Mouse (Mus musculus) kidney, adult 2 months (tissue): ENCODE measurements at regions not wholly inside any gene's neighbourhood (a gene's known extent, or its start where the extent isn't known, plus 50 kb on each side); places are given as distances from the start of the nearest gene placed in this dataset.
"Not testable (repeated sequence)": the region's sequence is repeated elsewhere in the genome, so short reads cannot be mapped to it uniquely, and the experiment has no call there.

ENCODE experiments used
- DNase-seq: peaks from one replicate; pipeline ENCODE4 v3.0.0; 2021
- H3K27ac ChIP-seq: fragments of 200-500 bp; 2 replicates; pipeline ENCODE4 v1.5.1; 2012; ENCODE audit warnings: low read depth, low read length, control low read depth, inconsistent platforms; ENCODE audit not compliant: insufficient read depth
- H3K27me3 ChIP-seq: fragments of 200-500 bp; replicated peaks from 2 replicates; pipeline ENCODE4 v1.6.1; 2012; ENCODE audit warnings: mild to moderate bottlenecking, moderate library complexity, low read length, inconsistent platforms; ENCODE audit not compliant: control insufficient read depth, insufficient read depth
- H3K36me3 ChIP-seq: fragments of 200-500 bp; 2 replicates; pipeline ENCODE4 v1.6.1; 2012; ENCODE audit warnings: mild to moderate bottlenecking, moderate library complexity, low read length, inconsistent platforms; ENCODE audit not compliant: control insufficient read depth, insufficient read depth
- H3K4me1 ChIP-seq: fragments of 200-500 bp; 2 replicates; pipeline ENCODE4 v1.6.1; 2011; ENCODE audit warnings: low read length; ENCODE audit not compliant: control insufficient read depth, insufficient read depth
- H3K4me3 ChIP-seq: fragments of 200-500 bp; 2 replicates; pipeline ENCODE4 v1.5.1; 2011; ENCODE audit warnings: mild to moderate bottlenecking, low read depth, low read length, control low read depth; ENCODE audit not compliant: insufficient read depth
- CTCF ChIP-seq: fragments of 200-500 bp; conservative IDR thresholded peaks from 2 replicates; pipeline ENCODE4 v1.5.1; 2011; ENCODE audit warnings: low read depth, mild to moderate bottlenecking, control low read depth, low read length, moderate library complexity, mixed read lengths; ENCODE audit not compliant: insufficient read depth, insufficient read length
- POLR2A ChIP-seq: fragments of 200-500 bp; IDR thresholded peaks from one replicate; pipeline ENCODE4 v1.6.1; 2011; ENCODE audit warnings: low read depth, low read length, control low read depth
- WGBS: fragments of 180-500 bp; shearing (Covaris S2); methylation state at CpG from one replicate; pipeline ENCODE4 v1.1.7; 2018; 5-methylcytosine and 5-hydroxymethylcytosine counted together

DNA sequence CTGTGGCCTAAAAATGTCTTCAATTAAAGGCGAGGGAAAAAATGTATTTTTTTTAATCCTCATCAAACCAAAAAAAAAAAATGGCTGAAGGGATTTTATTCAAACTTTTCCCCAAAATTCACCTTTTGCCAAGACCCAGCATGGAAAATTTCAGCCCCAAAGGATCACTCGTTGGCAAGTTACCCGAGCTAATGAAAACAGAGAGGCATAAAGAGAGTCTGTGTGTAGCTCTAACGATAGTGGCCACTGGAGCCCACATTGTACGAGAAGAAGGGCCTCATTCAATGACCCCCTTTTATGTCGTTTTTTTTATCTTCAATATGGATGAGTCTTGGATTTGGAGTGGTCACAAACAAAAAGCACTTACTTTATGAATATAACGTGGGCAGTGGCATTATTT, 116.1 kb upstream of the Klf4 start:
- no peak for DNase-seq
- no peak overlapping the region for H3K27ac ChIP-seq
- H3K4me3 ChIP-seq: no peak overlapping the region
- WGBS: 77% methylated on average over 7 of the region's 7 CpGs
- H3K27me3 ChIP-seq: no peaks in the 10 kb centered on the region
- H3K4me1 ChIP-seq: 0 out of 2 replicates have a peak, but pooled peaks cover 3% of the 10 kb centered on the region
- H3K36me3 ChIP-seq: no peaks in the 10 kb centered on the region
- no peak for TF ChIP-seq POLR2A
- no peak for TF ChIP-seq CTCF

DNA sequence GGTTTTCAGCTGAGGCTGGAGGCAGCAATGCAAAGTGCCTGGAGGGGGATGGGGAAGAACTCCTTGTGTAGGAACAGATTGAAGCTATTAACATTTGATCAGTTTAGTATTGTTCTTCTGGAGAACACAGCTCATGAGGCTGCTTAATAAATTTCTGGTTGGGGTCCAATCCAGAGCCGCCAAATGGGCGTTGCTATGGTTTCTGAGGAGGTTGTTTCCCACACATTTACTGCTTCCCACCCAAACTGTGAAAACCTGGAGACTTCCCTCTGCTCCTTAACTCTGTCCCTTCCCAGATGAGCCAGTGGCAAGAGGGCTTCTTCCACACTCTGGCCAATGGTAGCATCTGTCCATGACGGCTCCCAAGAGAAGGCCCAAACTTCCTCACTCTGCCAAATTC, 113.2 kb upstream of the Klf4 start:
- no peak for DNase-seq
- Histone ChIP-seq H3K4me3 (no peak overlapping the region), H3K27ac (no peak overlapping the region), H3K4me1 (no peaks in the 10 kb centered on the region), H3K36me3 (no peaks in the 10 kb centered on the region), H3K27me3 (no peaks in the 10 kb centered on the region)
- no peak for TF ChIP-seq POLR2A
- no peak for TF ChIP-seq CTCF
- 66% methylated on average over 3 of the region's 3 CpGs for WGBS

DNA sequence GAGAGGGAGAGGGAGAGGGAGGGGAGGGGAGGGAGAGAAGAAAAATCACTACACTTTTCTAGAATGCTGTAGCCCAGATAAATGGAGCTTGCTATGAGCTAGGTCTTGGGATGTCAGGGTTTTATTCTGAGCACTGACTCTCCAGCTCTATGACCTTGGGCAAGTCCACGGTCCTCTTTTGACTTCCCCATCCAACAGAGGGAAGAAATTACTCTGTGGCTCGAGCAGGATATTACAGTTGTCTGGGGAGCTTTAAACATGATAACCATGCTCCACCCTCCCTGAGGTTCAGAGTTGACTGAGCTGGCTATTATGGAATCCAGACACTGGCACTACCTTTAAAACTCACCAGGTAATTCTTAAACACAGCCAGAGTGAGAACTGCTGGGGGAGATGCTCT, 112.6 kb upstream of the Klf4 start:
- 68% methylated on average over 2 of the region's 2 CpGs for WGBS
- Histone ChIP-seq H3K36me3 (no peaks in the 10 kb centered on the region), H3K4me1 (no peaks in the 10 kb centered on the region), H3K27ac (no peak overlapping the region), H3K4me3 (no peak overlapping the region), H3K27me3 (no peaks in the 10 kb centered on the region)
- no peak for DNase-seq
- TF ChIP-seq CTCF: no peak
- no peak for TF ChIP-seq POLR2A

DNA sequence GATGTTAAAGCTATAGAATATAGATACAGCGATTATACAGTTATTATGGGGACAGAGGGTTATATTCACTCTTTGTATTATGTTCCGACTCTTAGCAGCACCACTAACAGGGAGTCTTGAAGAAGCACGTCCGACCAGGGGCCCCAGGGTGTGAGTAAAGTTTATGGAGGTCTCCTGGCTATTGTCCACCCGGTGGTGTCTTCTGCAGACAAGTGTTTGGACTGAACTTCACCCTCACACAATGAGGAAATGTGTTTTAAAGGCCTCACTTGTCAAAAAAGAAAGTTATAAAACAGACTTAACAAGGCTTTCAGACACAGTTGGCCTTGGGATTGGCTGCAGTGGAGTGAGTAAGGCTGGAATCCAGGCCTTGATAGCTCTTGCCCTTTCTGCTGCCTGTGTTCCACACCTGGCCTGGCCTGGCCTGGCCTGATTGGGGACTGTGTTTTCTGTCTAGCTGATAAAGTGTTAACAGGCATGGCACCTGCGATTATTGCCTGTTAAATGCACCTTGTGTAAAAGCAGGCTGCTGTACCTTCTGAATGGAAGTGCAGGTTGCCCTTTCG, 102.8 kb upstream of the Klf4 start:
- 86% methylated on average over 7 of the region's 7 CpGs for WGBS

DNA sequence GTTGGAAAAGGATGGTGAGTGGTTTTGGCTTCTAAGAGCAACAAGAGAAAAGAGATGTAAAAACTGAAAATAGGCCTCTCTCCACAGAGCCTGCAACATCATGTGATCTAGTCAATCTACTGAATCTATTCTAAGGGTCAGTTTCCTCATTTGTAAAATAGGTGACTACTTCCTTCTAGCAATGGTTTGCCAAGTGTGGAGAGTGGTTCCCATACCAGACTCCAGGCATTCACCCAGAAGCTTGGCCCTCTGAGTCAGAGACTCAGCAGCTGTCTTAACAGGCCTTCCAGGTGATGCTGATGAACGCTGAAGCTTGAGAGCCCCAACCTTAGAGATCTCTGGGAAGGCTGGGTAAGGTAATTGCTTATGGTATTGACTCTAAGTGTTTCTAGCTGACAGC, 98.9 kb upstream of the Klf4 start:
- Histone ChIP-seq H3K36me3 (no peaks in the 10 kb centered on the region), H3K4me3 (no peak overlapping the region), H3K4me1 (no peaks in the 10 kb centered on the region), H3K27ac (no peak overlapping the region), H3K27me3 (no peaks in the 10 kb centered on the region)
- WGBS: 96% methylated on average over 1 of the region's 1 CpGs
- TF ChIP-seq POLR2A: no peak
- TF ChIP-seq CTCF: no peak
- no peak for DNase-seq

More for the DNA sequence above, 102.8 kb upstream of the Klf4 start:
- no peak for DNase-seq
- H3K27me3 ChIP-seq: no peaks in the 10 kb centered on the region
- H3K4me1 ChIP-seq: no peaks in the 10 kb centered on the region
- H3K27ac ChIP-seq: no peak overlapping the region
- H3K4me3 ChIP-seq: no peak overlapping the region
- TF ChIP-seq CTCF: no peak
- no peak for TF ChIP-seq POLR2A
- no peaks in the 10 kb centered on the region for H3K36me3 ChIP-seq

DNA sequence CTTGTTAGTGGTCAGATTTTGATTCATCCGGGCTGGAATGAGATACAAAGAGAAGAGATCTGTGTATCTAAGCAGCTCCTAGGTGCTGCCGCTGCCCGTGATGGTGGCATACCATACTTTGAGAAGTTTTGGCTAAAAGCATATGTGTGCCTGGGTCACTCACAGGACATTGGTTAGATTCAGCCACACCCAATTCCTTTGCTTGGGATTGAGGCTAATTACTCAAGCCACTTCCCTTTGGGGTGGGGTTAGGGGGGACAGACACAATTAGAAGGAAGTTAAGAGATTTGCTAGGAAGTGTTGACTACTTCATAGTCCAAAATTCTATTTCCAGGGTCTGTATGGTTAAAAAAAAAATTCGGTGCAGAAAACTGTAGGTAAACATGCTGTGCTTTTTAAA, 97.9 kb upstream of the Klf4 start:
- not testable (repeated sequence) for H3K27ac ChIP-seq, H3K27me3 ChIP-seq, DNase-seq, H3K36me3 ChIP-seq, H3K4me3 ChIP-seq, H3K4me1 ChIP-seq
- 60% methylated on average over 4 of the region's 4 CpGs for WGBS

DNA sequence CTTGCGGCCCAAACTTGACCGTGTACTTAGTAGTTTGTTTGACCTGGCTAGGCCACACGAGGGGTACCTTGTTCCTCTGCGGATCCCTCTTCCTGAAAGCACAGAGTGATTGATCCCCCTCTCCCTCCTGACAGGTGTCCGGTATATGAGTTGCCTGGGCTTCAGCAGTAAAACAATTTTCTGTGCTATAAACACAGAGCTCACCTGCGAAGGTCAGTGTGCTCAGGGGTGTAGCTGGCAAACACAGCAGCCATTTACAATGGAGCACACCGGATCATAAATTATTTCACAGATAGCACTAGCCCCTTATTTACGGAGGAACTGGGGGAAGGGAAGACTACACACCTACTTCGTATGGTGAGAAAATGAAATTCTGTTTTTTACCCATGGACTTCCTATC, 92.5 kb upstream of the Klf4 start:
- no peak for TF ChIP-seq CTCF
- TF ChIP-seq POLR2A: no peak
- no peak for DNase-seq
- no peaks in the 10 kb centered on the region for H3K36me3 ChIP-seq
- H3K4me1 ChIP-seq: no peaks in the 10 kb centered on the region
- WGBS: 89% methylated on average over 9 of the region's 9 CpGs
- no peaks in the 10 kb centered on the region for H3K27me3 ChIP-seq
- no peak overlapping the region for H3K4me3 ChIP-seq
- no peak overlapping the region for H3K27ac ChIP-seq
